Mouse (Mus musculus): ENCODE measurements around the gene Spaca6. TPM values are rescaled to one million over a fixed set of nuclear protein-coding genes. Genes with fewer than 3 reads are reported as not detected.

The Spaca6 gene
- polyA plus RNA-seq, 1 experiment from 2014 or later = 32.8 TPM

GRCm38 (mm10) chr17:17845187-17846027, 18.4 kb downstream of the Spaca6 start:
- no peak for ATAC-seq (ENCODE audit: insufficient number of reproducible peaks, low FRiP score, low TSS enrichment, low read depth)
- WGBS = 74% methylated on average over 10 of the region's 10 CpGs
- no peaks in the 10 kb centered on the region for H3K9me3 ChIP-seq (replicated peaks)
- H3K4me2 ChIP-seq (replicated peaks) = no peak overlapping the region
- H3K4me1 ChIP-seq = 0 out of 2 replicates have a peak, but pooled peaks cover 3% of the 10 kb centered on the region
- H3K9ac ChIP-seq = no peak overlapping the region
- no peak overlapping the region for H3K4me3 ChIP-seq (replicated peaks)
- H3K27me3 ChIP-seq = peaks cover 7% of the 10 kb centered on the region; the same call in 1 of the 2 replicates
- H3K27ac ChIP-seq (replicated peaks) = no peak overlapping the region
- peaks cover 9% of the 10 kb centered on the region for H3K36me3 ChIP-seq

GRCm38 (mm10) chr17:17848988-17849387, 22.0 kb downstream of the Spaca6 start:
- WGBS = 82% methylated on average over 2 of the region's 2 CpGs
- ATAC-seq (ENCODE audit: insufficient number of reproducible peaks, low FRiP score, low TSS enrichment, low read depth) = no peak
- no peak overlapping the region for H3K4me2 ChIP-seq (replicated peaks)
- no peak overlapping the region for H3K27ac ChIP-seq (replicated peaks)
- no peaks in the 10 kb centered on the region for H3K9me3 ChIP-seq (replicated peaks)
- H3K4me3 ChIP-seq (replicated peaks) = no peak overlapping the region
- 0 out of 2 replicates have a peak, but pooled peaks cover 3% of the 10 kb centered on the region for H3K4me1 ChIP-seq
- H3K36me3 ChIP-seq = no peaks in the 10 kb centered on the region; the same call in 1 of the 2 replicates
- H3K27me3 ChIP-seq = peaks cover 10% of the 10 kb centered on the region; the same call in 1 of the 2 replicates
- no peak overlapping the region for H3K9ac ChIP-seq

GRCm38 (mm10) chr17:17849906-17850712, 23.2 kb downstream of the Spaca6 start:
- Histone ChIP-seq H3K4me3 (replicated peaks) (no peak overlapping the region), H3K36me3 (no peaks in the 10 kb centered on the region; the same call in 1 of the 2 replicates), H3K9me3 (replicated peaks) (no peaks in the 10 kb centered on the region), H3K9ac (no peak overlapping the region), H3K4me2 (replicated peaks) (peak overlapping the region; percentile 16; the same call in 1 of the 2 replicates), H3K27ac (replicated peaks) (no peak overlapping the region), H3K27me3 (peaks cover 10% of the 10 kb centered on the region; the same call in 1 of the 2 replicates), H3K4me1 (peaks cover 8% of the 10 kb centered on the region; the same call in 1 of the 2 replicates)
- WGBS = 26% methylated on average over 55 of the region's 55 CpGs
- no peak for ATAC-seq (ENCODE audit: insufficient number of reproducible peaks, low FRiP score, low TSS enrichment, low read depth)

- peaks cover 10% of the 10 kb centered on the region; the same call in 1 of the 2 replicates for H3K4me1 ChIP-seq
- no peak within 1 kb of the TSS for H3K4me3 ChIP-seq (replicated peaks)
- no peak within 1 kb of the TSS for H3K9ac ChIP-seq
- no peak for ATAC-seq (ENCODE audit: insufficient number of reproducible peaks, low FRiP score, low TSS enrichment, low read depth)
- H3K9me3 ChIP-seq (replicated peaks) = no peaks in the 10 kb centered on the region
- peaks cover 5% of the 10 kb centered on the region; the same call in 1 of the 2 replicates for H3K27me3 ChIP-seq
- no peaks in the 10 kb centered on the region for H3K36me3 ChIP-seq
- peak within 1 kb of the TSS; percentile 28; the same call in 1 of the 2 replicates for H3K27ac ChIP-seq (replicated peaks)
- WGBS = 16% methylated on average over 8 of the region's 8 CpGs
- H3K4me2 ChIP-seq (replicated peaks) = no peak within 1 kb of the TSS; the same call in 1 of the 2 replicates
Observed at GRCm38 (mm10) chr17:17855064-17855838, 28.3 kb downstream of the Spaca6 start, which contains the start of gene Has1. Gene Has1 (minus strand): TSS chr17:17855205.

GRCm38 (mm10) chr17:17856612-17857011, 29.7 kb downstream of the Spaca6 start:
- ATAC-seq (ENCODE audit: insufficient number of reproducible peaks, low FRiP score, low TSS enrichment, low read depth) = 0 out of 2 replicates have a peak, but pooled peaks have one; percentile 31
- 92% methylated on average over 1 of the region's 1 CpGs for WGBS
- peak overlapping the region; percentile 61; the same call in 1 of the 2 replicates for H3K27ac ChIP-seq (replicated peaks)
- H3K9me3 ChIP-seq (replicated peaks) = no peaks in the 10 kb centered on the region
- no peaks in the 10 kb centered on the region for H3K27me3 ChIP-seq
- H3K4me3 ChIP-seq (replicated peaks) = no peak overlapping the region
- peaks cover 10% of the 10 kb centered on the region; the same call in 1 of the 2 replicates for H3K4me1 ChIP-seq
- H3K4me2 ChIP-seq (replicated peaks) = no peak overlapping the region
- no peaks in the 10 kb centered on the region for H3K36me3 ChIP-seq
- H3K9ac ChIP-seq = no peak overlapping the region

GRCm38 (mm10) chr17:17857446-17857845, 30.5 kb downstream of the Spaca6 start:
- Histone ChIP-seq H3K9ac (no peak overlapping the region), H3K27ac (replicated peaks) (no peak overlapping the region), H3K36me3 (peaks cover under 1% of the 10 kb centered on the region; the same call in 1 of the 2 replicates), H3K4me3 (replicated peaks) (no peak overlapping the region), H3K9me3 (replicated peaks) (no peaks in the 10 kb centered on the region), H3K27me3 (no peaks in the 10 kb centered on the region), H3K4me1 (peaks cover 10% of the 10 kb centered on the region; the same call in 1 of the 2 replicates), H3K4me2 (replicated peaks) (no peak overlapping the region)
- 76% methylated on average over 1 of the region's 1 CpGs for WGBS
- ATAC-seq (ENCODE audit: insufficient number of reproducible peaks, low FRiP score, low TSS enrichment, low read depth) = 0 out of 2 replicates have a peak, but pooled peaks have one; percentile 37

GRCm38 (mm10) chr17:17860110-17860509, 33.2 kb downstream of the Spaca6 start:
- WGBS = 87% methylated on average over 3 of the region's 3 CpGs
- H3K4me3 ChIP-seq (replicated peaks) = no peak overlapping the region

GRCm38 (mm10) chr17:17862360-17862759, 35.4 kb downstream of the Spaca6 start:
- no peak for ATAC-seq (ENCODE audit: insufficient number of reproducible peaks, low FRiP score, low TSS enrichment, low read depth)
- WGBS = 83% methylated on average over 1 of the region's 1 CpGs
- no peaks in the 10 kb centered on the region for H3K4me1 ChIP-seq
- no peak overlapping the region for H3K9ac ChIP-seq
- H3K27me3 ChIP-seq = no peaks in the 10 kb centered on the region
- no peak overlapping the region for H3K27ac ChIP-seq (replicated peaks)
- no peak overlapping the region for H3K4me2 ChIP-seq (replicated peaks)
- peaks cover 8% of the 10 kb centered on the region for H3K36me3 ChIP-seq
- no peaks in the 10 kb centered on the region for H3K9me3 ChIP-seq (replicated peaks)
- no peak overlapping the region for H3K4me3 ChIP-seq (replicated peaks)

More at GRCm38 (mm10) chr17:17860110-17860509, 33.2 kb downstream of the Spaca6 start:
- H3K36me3 ChIP-seq = peaks cover 5% of the 10 kb centered on the region
- H3K27me3 ChIP-seq = no peaks in the 10 kb centered on the region
- H3K9ac ChIP-seq = no peak overlapping the region
- no peak for ATAC-seq (ENCODE audit: insufficient number of reproducible peaks, low FRiP score, low TSS enrichment, low read depth)
- no peak overlapping the region for H3K4me2 ChIP-seq (replicated peaks)
- peaks cover 4% of the 10 kb centered on the region; the same call in 1 of the 2 replicates for H3K4me1 ChIP-seq
- H3K27ac ChIP-seq (replicated peaks) = no peak overlapping the region
- no peaks in the 10 kb centered on the region for H3K9me3 ChIP-seq (replicated peaks)

- H3K4me2 ChIP-seq (replicated peaks) = no peak overlapping the region
- H3K27me3 ChIP-seq = no peaks in the 10 kb centered on the region
- no peak overlapping the region for H3K27ac ChIP-seq (replicated peaks)
- no peak for ATAC-seq (ENCODE audit: insufficient number of reproducible peaks, low FRiP score, low TSS enrichment, low read depth)
- no peaks in the 10 kb centered on the region for H3K9me3 ChIP-seq (replicated peaks)
- no peak overlapping the region for H3K4me3 ChIP-seq (replicated peaks)
- H3K9ac ChIP-seq = no peak overlapping the region
- H3K4me1 ChIP-seq = no peaks in the 10 kb centered on the region
- H3K36me3 ChIP-seq = peaks cover 8% of the 10 kb centered on the region
- 53% methylated on average over 2 of the region's 2 CpGs for WGBS
Observed at GRCm38 (mm10) chr17:17865168-17865567, 38.2 kb downstream of the Spaca6 start.

GRCm38 (mm10) chr17:17866801-17867469, 40.0 kb downstream of the Spaca6 start:
- Histone ChIP-seq H3K4me3 (replicated peaks) (no peak overlapping the region), H3K27ac (replicated peaks) (no peak overlapping the region)
- no peak for ATAC-seq (ENCODE audit: insufficient number of reproducible peaks, low FRiP score, low TSS enrichment, low read depth)

More at GRCm38 (mm10) chr17:17866801-17867469, 40.0 kb downstream of the Spaca6 start:
- H3K9me3 ChIP-seq (replicated peaks) = no peaks in the 10 kb centered on the region
- WGBS = 78% methylated on average over 11 of the region's 11 CpGs
- peaks cover 8% of the 10 kb centered on the region for H3K36me3 ChIP-seq
- H3K4me1 ChIP-seq = no peaks in the 10 kb centered on the region
- no peak overlapping the region for H3K4me2 ChIP-seq (replicated peaks)
- H3K27me3 ChIP-seq = no peaks in the 10 kb centered on the region
- H3K9ac ChIP-seq = no peak overlapping the region
